Mouse (Mus musculus): ENCODE measurements at regions not wholly inside any gene's neighbourhood (a gene's known extent, or its start where the extent isn't known, plus 50 kb on each side); places are given as distances from the start of the nearest gene placed in this dataset.

- Histone ChIP-seq H3K4me3 (ENCODE audit: insufficient read depth, low read length) (no peak overlapping the region), H3K4me1 (ENCODE audit: control insufficient read depth, insufficient read depth, low read length) (peaks cover 13% of the 10 kb centered on the region), H3K27ac (ENCODE audit: insufficient read depth, low read length) (peak overlapping the region; percentile 53)
- TF ChIP-seq POLR2A (IDR thresholded peaks at IDR 0.05; ENCODE audit: low read depth, low read length): no peak
- no peak for TF ChIP-seq CTCF (IDR thresholded peaks at IDR 0.05; ENCODE audit: borderline replicate concordance, insufficient read depth, low read length)
These were observed 69.0 kb upstream of the Haao start for GRCm38 (mm10) chr17:83916684-83917166.

GRCm38 (mm10) chr17:83915034-83915433 is 67.3 kb upstream of the Haao start:
- Histone ChIP-seq H3K27ac (ENCODE audit: insufficient read depth, low read length) (no peak overlapping the region), H3K4me3 (ENCODE audit: insufficient read depth, low read length) (no peak overlapping the region), H3K4me1 (ENCODE audit: control insufficient read depth, insufficient read depth, low read length) (peaks cover 13% of the 10 kb centered on the region)
- TF ChIP-seq POLR2A (IDR thresholded peaks at IDR 0.05; ENCODE audit: low read depth, low read length) (no peak), CTCF (IDR thresholded peaks at IDR 0.05; ENCODE audit: borderline replicate concordance, insufficient read depth, low read length) (no peak)

GRCm38 (mm10) chr17:83914603-83915002 is 66.8 kb upstream of the Haao start:
- Histone ChIP-seq H3K4me3 (ENCODE audit: insufficient read depth, low read length) (no peak overlapping the region), H3K4me1 (ENCODE audit: control insufficient read depth, insufficient read depth, low read length) (peaks cover 13% of the 10 kb centered on the region), H3K27ac (ENCODE audit: insufficient read depth, low read length) (no peak overlapping the region)
- TF ChIP-seq CTCF (IDR thresholded peaks at IDR 0.05; ENCODE audit: borderline replicate concordance, insufficient read depth, low read length) (no peak), POLR2A (IDR thresholded peaks at IDR 0.05; ENCODE audit: low read depth, low read length) (no peak)

GRCm38 (mm10) chr17:83913711-83914415 is 66.1 kb upstream of the Haao start:
- no peak overlapping the region for H3K4me3 ChIP-seq (ENCODE audit: insufficient read depth, low read length)
- TF ChIP-seq CTCF (IDR thresholded peaks at IDR 0.05; ENCODE audit: borderline replicate concordance, insufficient read depth, low read length) (no peak), POLR2A (IDR thresholded peaks at IDR 0.05; ENCODE audit: low read depth, low read length) (no peak)

GRCm38 (mm10) chr17:83912421-83912820 is 64.7 kb upstream of the Haao start:
- TF ChIP-seq POLR2A (IDR thresholded peaks at IDR 0.05; ENCODE audit: low read depth, low read length): no peak
- no peak for TF ChIP-seq CTCF (IDR thresholded peaks at IDR 0.05; ENCODE audit: borderline replicate concordance, insufficient read depth, low read length)
- Histone ChIP-seq H3K27ac (ENCODE audit: insufficient read depth, low read length) (no peak overlapping the region), H3K4me1 (ENCODE audit: control insufficient read depth, insufficient read depth, low read length) (peaks cover 13% of the 10 kb centered on the region)

More at GRCm38 (mm10) chr17:83913711-83914415, 66.1 kb upstream of the Haao start:
- H3K4me1 ChIP-seq (ENCODE audit: control insufficient read depth, insufficient read depth, low read length): peaks cover 13% of the 10 kb centered on the region
- H3K27ac ChIP-seq (ENCODE audit: insufficient read depth, low read length): peak overlapping the region; percentile 90

GRCm38 (mm10) chr17:83908811-83909210 is 61.0 kb upstream of the Haao start:
- H3K4me3 ChIP-seq (ENCODE audit: insufficient read depth, low read length): no peak overlapping the region
- TF ChIP-seq CTCF (IDR thresholded peaks at IDR 0.05; ENCODE audit: borderline replicate concordance, insufficient read depth, low read length) (no peak), POLR2A (IDR thresholded peaks at IDR 0.05; ENCODE audit: low read depth, low read length) (no peak)
- H3K27ac ChIP-seq (ENCODE audit: insufficient read depth, low read length): no peak overlapping the region
- peaks cover under 1% of the 10 kb centered on the region for H3K4me1 ChIP-seq (ENCODE audit: control insufficient read depth, insufficient read depth, low read length)

More at GRCm38 (mm10) chr17:83912421-83912820, 64.7 kb upstream of the Haao start:
- no peak overlapping the region for H3K4me3 ChIP-seq (ENCODE audit: insufficient read depth, low read length)

- H3K4me3 ChIP-seq (ENCODE audit: insufficient read depth, low read length): no peak overlapping the region
- no peak for TF ChIP-seq CTCF (IDR thresholded peaks at IDR 0.05; ENCODE audit: borderline replicate concordance, insufficient read depth, low read length)
- no peak for TF ChIP-seq POLR2A (IDR thresholded peaks at IDR 0.05; ENCODE audit: low read depth, low read length)
- H3K4me1 ChIP-seq (ENCODE audit: control insufficient read depth, insufficient read depth, low read length): peaks cover 6% of the 10 kb centered on the region; the same call in 1 of the 2 replicates
- no peak overlapping the region for H3K27ac ChIP-seq (ENCODE audit: insufficient read depth, low read length)
These were observed 59.8 kb upstream of the Haao start for GRCm38 (mm10) chr17:83907538-83907937.

- Histone ChIP-seq H3K4me3 (ENCODE audit: insufficient read depth, low read length) (no peak overlapping the region), H3K27ac (ENCODE audit: insufficient read depth, low read length) (no peak overlapping the region), H3K4me1 (ENCODE audit: control insufficient read depth, insufficient read depth, low read length) (peaks cover 10% of the 10 kb centered on the region; the same call in 1 of the 2 replicates)
- TF ChIP-seq CTCF (IDR thresholded peaks at IDR 0.05; ENCODE audit: borderline replicate concordance, insufficient read depth, low read length) (no peak), POLR2A (IDR thresholded peaks at IDR 0.05; ENCODE audit: low read depth, low read length) (no peak)
These were observed 59.2 kb upstream of the Haao start for GRCm38 (mm10) chr17:83906751-83907537.

GRCm38 (mm10) chr17:83903467-83903866 is 55.7 kb upstream of the Haao start:
- Histone ChIP-seq H3K4me3 (ENCODE audit: insufficient read depth, low read length) (no peak overlapping the region), H3K27ac (ENCODE audit: insufficient read depth, low read length) (peak overlapping the region; percentile 76), H3K4me1 (ENCODE audit: control insufficient read depth, insufficient read depth, low read length) (peaks cover 13% of the 10 kb centered on the region; the same call in 1 of the 2 replicates)
- peak; percentile 2; the same call in 1 of the 2 replicates for TF ChIP-seq POLR2A (IDR thresholded peaks at IDR 0.05; ENCODE audit: low read depth, low read length)
- peak; percentile 86; the same call in 1 of the 2 replicates for TF ChIP-seq CTCF (IDR thresholded peaks at IDR 0.05; ENCODE audit: borderline replicate concordance, insufficient read depth, low read length)

Measured in embryonic fibroblast, embryonic 13.5 days (primary cell).